Mouse (Mus musculus) spleen, adult 2 months (tissue): ENCODE measurements at regions not wholly inside any gene's neighbourhood (a gene's known extent, or its start where the extent isn't known, plus 50 kb on each side); places are given as distances from the start of the nearest gene placed in this dataset.

Experiments
- DNase-seq, 2 experiments: peaks; one replicate each; pipeline versions ENCODE4 v3.0.0 to v3.0.0-alpha.2; 2012 to 2021; ENCODE audit warnings: low spot score in 2 of 2, low read depth in 1 of 2
- H3K27ac ChIP-seq: fragments of 200-500 bp; 2 replicates; pipeline ENCODE4 v1.5.1; 2012; ENCODE audit warnings: low read length, inconsistent platforms; ENCODE audit not compliant: insufficient read depth
- H3K27me3 ChIP-seq: fragments of 200-500 bp; 2 replicates; pipeline ENCODE4 v1.6.1; 2012; ENCODE audit warnings: mild to moderate bottlenecking, moderate library complexity, low read length, inconsistent platforms; ENCODE audit not compliant: control insufficient read depth, insufficient read depth
- H3K36me3 ChIP-seq: fragments of 200-500 bp; 2 replicates; pipeline ENCODE4 v1.6.1; 2012; ENCODE audit warnings: mild to moderate bottlenecking, low read length, inconsistent platforms; ENCODE audit not compliant: control insufficient read depth, insufficient read depth
- H3K4me1 ChIP-seq: fragments of 200-500 bp; 2 replicates; pipeline ENCODE4 v1.6.1; 2011; ENCODE audit warnings: inconsistent platforms; ENCODE audit not compliant: control insufficient read depth, insufficient read depth, insufficient read length
- H3K4me3 ChIP-seq: fragments of 200-500 bp; 2 replicates; pipeline ENCODE4 v1.5.1; 2011; ENCODE audit warnings: mild to moderate bottlenecking, inconsistent platforms; ENCODE audit not compliant: insufficient read depth, insufficient read length; ENCODE audit errors: extremely low read depth
- CTCF ChIP-seq: fragments of 200-500 bp; IDR thresholded peaks from 2 replicates; pipeline ENCODE4 v1.5.1; 2011; ENCODE audit warnings: mild to moderate bottlenecking, inconsistent platforms; ENCODE audit not compliant: insufficient read depth, insufficient read length, insufficient replicate concordance; ENCODE audit errors: extremely low read depth
- POLR2A ChIP-seq: fragments of 200-500 bp; IDR thresholded peaks from 2 replicates; pipeline ENCODE4 v1.6.1; 2011; ENCODE audit warnings: low read depth, low read length, inconsistent platforms
- WGBS: fragments of 180-500 bp; shearing (Covaris S2); methylation state at CpG from one replicate; pipeline ENCODE4 v1.1.7; 2018; 5-methylcytosine and 5-hydroxymethylcytosine counted together

- H3K27ac ChIP-seq, result no peak overlapping the region
- no peak for DNase-seq
- H3K4me3 ChIP-seq, result no peak overlapping the region
- H3K4me1 ChIP-seq, result no peaks in the 10 kb centered on the region
- WGBS, result 74% methylated on average over 4 of the region's 4 CpGs
- H3K27me3 ChIP-seq, result no peaks in the 10 kb centered on the region
- H3K36me3 ChIP-seq, result no peaks in the 10 kb centered on the region
- no peak for TF ChIP-seq POLR2A
- TF ChIP-seq CTCF, result no peak
Measured at GRCm38 (mm10) chrX:159031927-159032326, 178.2 kb upstream of the Rps6ka3 start.

DNA sequence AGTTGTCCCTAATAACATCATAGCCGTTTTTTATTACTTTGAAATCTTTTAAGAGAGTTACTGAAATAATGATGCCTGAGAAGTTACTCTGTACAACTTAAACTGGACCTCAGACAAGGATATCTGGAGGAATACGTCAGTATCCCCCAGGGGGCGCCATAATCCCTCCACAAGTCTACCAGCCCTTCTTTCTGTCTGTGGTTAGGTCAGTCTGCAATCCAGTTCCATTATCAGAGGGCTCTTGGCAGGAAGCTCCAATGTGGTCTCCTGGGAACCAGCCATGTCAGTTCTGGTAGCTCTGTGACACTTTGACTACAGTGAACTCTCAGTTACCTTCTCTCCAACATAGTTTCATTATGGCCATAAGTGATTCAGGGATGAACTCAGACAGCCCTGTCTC lies 166.7 kb upstream of the Rps6ka3 start:
- Histone ChIP-seq H3K27ac (no peak overlapping the region), H3K4me1 (no peaks in the 10 kb centered on the region), H3K4me3 (no peak overlapping the region), H3K36me3 (no peaks in the 10 kb centered on the region), H3K27me3 (no peaks in the 10 kb centered on the region)
- DNase-seq, result peak; percentile 23 to 64
- peak; percentile 25; the same call in 1 of the 2 replicates for TF ChIP-seq CTCF
- TF ChIP-seq POLR2A, result no peak
- WGBS, result 9% methylated on average over 3 of the region's 3 CpGs

DNA sequence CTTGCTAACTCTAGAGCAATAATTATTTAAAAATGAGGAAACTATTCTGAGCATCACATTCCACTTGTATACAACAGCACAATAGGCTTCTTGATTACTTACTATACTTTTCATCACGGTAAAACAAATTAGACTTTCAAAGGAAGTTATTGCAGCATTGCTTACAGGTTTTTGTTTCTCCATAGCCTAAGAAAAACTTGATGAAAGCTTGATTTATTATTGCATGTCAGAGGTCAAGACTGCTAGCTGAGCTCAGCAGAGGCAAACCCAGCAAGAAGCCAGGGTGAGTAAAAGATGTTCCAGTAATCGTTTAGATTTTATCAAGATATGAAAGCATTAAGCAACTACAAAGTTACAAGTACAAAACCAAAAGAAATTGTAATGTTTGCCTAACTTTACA lies 162.2 kb upstream of the Rps6ka3 start:
- H3K4me1 ChIP-seq, result no peaks in the 10 kb centered on the region
- no peaks in the 10 kb centered on the region for H3K27me3 ChIP-seq
- no peak for TF ChIP-seq POLR2A
- TF ChIP-seq CTCF, result no peak
- H3K27ac ChIP-seq, result no peak overlapping the region
- no peak for DNase-seq
- no peak overlapping the region for H3K4me3 ChIP-seq
- 62% methylated on average over 2 of the region's 2 CpGs for WGBS
- no peaks in the 10 kb centered on the region for H3K36me3 ChIP-seq

GRCm38 (mm10) chrX:159055689-159056461 lies 154.2 kb upstream of the Rps6ka3 start:
- no peaks in the 10 kb centered on the region for H3K27me3 ChIP-seq
- no peaks in the 10 kb centered on the region for H3K36me3 ChIP-seq
- WGBS, result 44% methylated on average over 8 of the region's 8 CpGs
- DNase-seq, result no peak
- no peak for TF ChIP-seq CTCF
- TF ChIP-seq POLR2A, result no peak
- no peaks in the 10 kb centered on the region for H3K4me1 ChIP-seq
- no peak overlapping the region for H3K27ac ChIP-seq
- no peak overlapping the region for H3K4me3 ChIP-seq

GRCm38 (mm10) chrX:159056462-159056805 lies 153.7 kb upstream of the Rps6ka3 start:
- no peak overlapping the region for H3K27ac ChIP-seq
- no peak for TF ChIP-seq POLR2A
- TF ChIP-seq CTCF, result no peak
- no peaks in the 10 kb centered on the region for H3K27me3 ChIP-seq
- H3K36me3 ChIP-seq, result no peaks in the 10 kb centered on the region
- no peak overlapping the region for H3K4me3 ChIP-seq
- DNase-seq, result no peak
- no peaks in the 10 kb centered on the region for H3K4me1 ChIP-seq

- Histone ChIP-seq H3K27ac (no peak overlapping the region), H3K4me3 (no peak overlapping the region)
- no peak for DNase-seq
Measured at GRCm38 (mm10) chrX:159058931-159059330, 151.2 kb upstream of the Rps6ka3 start.

GRCm38 (mm10) chrX:159061322-159061721 lies 148.8 kb upstream of the Rps6ka3 start:
- no peaks in the 10 kb centered on the region for H3K4me1 ChIP-seq

More at GRCm38 (mm10) chrX:159058931-159059330, 151.2 kb upstream of the Rps6ka3 start:
- Histone ChIP-seq H3K27me3 (no peaks in the 10 kb centered on the region), H3K4me1 (no peaks in the 10 kb centered on the region), H3K36me3 (no peaks in the 10 kb centered on the region)
- TF ChIP-seq POLR2A (no peak), CTCF (no peak)

More at GRCm38 (mm10) chrX:159061322-159061721, 148.8 kb upstream of the Rps6ka3 start:
- Histone ChIP-seq H3K27ac (no peak overlapping the region), H3K4me3 (no peak overlapping the region), H3K36me3 (no peaks in the 10 kb centered on the region), H3K27me3 (no peaks in the 10 kb centered on the region)
- no peak for TF ChIP-seq POLR2A
- TF ChIP-seq CTCF, result no peak
- no peak for DNase-seq
